Mouse (Mus musculus): ENCODE data around the gene Drc1. TPM values are rescaled to one million over a fixed set of nuclear protein-coding genes. Genes with fewer than 3 reads are reported as not detected.

The Drc1 gene
- polyA plus RNA-seq, 1 experiment from 2014 or later = 3.4 TPM

DNA sequence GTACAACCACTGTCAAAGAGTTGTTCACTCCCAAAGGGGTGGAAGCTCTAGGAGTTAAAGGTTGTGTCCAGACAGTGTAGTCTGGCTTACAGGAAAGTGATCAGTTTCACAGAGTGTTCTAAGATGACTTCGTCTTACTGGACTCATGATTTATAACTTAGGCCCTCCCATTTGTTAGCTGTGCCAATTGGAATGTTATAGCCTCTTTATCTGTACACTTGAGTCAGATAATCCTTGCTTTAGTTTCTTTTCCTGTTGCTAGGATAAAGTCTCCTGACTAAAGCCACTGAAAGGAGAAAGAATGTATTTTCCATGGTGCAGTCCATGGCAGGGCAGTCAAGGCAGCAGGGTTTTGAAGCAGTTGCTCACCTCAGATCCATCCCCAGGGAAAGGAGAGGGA, 38.8 kb upstream of the Drc1 start:
- Histone ChIP-seq H3K4me3 (ENCODE audit: low read depth, low read length) (no peak overlapping the region), H3K27me3 (replicated peaks; ENCODE audit: control insufficient read depth, insufficient read depth, low read length) (no peaks in the 10 kb centered on the region), H3K4me1 (ENCODE audit: control insufficient read depth, insufficient read depth, low read length) (no peaks in the 10 kb centered on the region), H3K9ac (ENCODE audit: low read depth, low read length) (no peak overlapping the region), H3K27ac (replicated peaks; ENCODE audit: low read depth, low read length) (no peak overlapping the region), H3K36me3 (ENCODE audit: control insufficient read depth, insufficient read depth, low read length) (no peaks in the 10 kb centered on the region), H3K4me2 (ENCODE audit: low read depth, low read length) (no peak overlapping the region), H3K9me3 (ENCODE audit: control insufficient read depth, low read length) (no peaks in the 10 kb centered on the region)
- ATAC-seq (ENCODE audit: low read depth) (peak; percentile 53; the same call in 1 of the 2 replicates), DNase-seq (ENCODE audit: low spot score) (peak; percentile 13)
- WGBS = 39% methylated on average over 1 of the region's 1 CpGs

DNA sequence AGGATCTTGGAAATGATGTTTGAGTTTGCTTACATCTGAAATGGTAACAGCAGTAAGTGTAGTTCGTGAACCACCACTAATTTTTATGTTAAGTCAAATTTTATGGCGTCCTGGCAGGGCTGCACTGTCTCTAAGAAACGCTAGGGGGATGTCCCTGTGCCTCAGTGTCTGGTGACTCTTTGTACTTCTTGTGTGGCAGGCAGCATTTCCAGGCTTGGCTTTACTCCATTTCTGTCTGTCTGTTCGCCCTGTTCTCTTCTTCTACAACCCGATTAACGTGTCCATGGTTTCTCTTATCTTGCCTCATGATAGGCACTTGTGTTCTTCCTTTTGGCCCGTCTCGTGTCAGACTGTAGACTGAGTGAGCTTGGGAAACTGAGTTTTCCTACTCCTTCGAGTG, 37.4 kb upstream of the Drc1 start:
- no peaks in the 10 kb centered on the region for H3K27me3 ChIP-seq (replicated peaks; ENCODE audit: control insufficient read depth, insufficient read depth, low read length)
- WGBS = 74% methylated on average over 9 of the region's 9 CpGs
- no peaks in the 10 kb centered on the region for H3K9me3 ChIP-seq (ENCODE audit: control insufficient read depth, low read length)
- no peak overlapping the region for H3K27ac ChIP-seq (replicated peaks; ENCODE audit: low read depth, low read length)
- no peaks in the 10 kb centered on the region for H3K4me1 ChIP-seq (ENCODE audit: control insufficient read depth, insufficient read depth, low read length)
- H3K9ac ChIP-seq (ENCODE audit: low read depth, low read length) = no peak overlapping the region
- H3K36me3 ChIP-seq (ENCODE audit: control insufficient read depth, insufficient read depth, low read length) = 0 out of 2 replicates have a peak, but pooled peaks cover 5% of the 10 kb centered on the region
- ATAC-seq (ENCODE audit: low read depth) = no peak
- no peak overlapping the region for H3K4me3 ChIP-seq (ENCODE audit: low read depth, low read length)
- no peak overlapping the region for H3K4me2 ChIP-seq (ENCODE audit: low read depth, low read length)
- DNase-seq (ENCODE audit: low spot score) = peak; percentile 14

DNA sequence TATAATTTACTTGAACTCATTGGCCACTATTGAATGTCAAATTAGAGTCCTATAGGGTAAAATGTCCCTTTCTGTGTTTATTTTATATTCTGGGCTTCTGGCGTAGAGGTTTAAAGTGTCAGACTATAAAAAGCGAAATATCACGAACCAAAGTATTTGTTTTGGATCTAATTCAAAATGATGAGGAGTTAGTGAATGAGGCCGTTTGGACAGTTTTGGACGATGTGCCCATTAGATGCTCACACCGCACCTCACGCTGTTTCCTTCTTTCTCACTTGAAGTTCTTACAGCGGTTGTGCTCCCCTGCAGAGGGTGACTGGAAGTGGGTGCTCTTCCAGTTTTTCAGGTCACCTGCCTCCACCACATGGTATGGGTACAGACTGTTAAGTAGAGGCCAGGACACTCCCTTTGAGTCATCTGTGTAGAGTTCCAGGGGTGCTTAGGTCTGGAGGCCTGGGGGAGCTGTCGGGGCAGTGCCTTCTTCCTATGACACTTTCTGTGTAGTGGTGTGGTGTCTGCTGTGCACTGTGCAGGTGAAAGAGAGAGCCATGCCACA, 35.2 kb upstream of the Drc1 start:
- Histone ChIP-seq H3K4me2 (ENCODE audit: low read depth, low read length) (no peak overlapping the region), H3K9me3 (ENCODE audit: control insufficient read depth, low read length) (no peaks in the 10 kb centered on the region), H3K36me3 (ENCODE audit: control insufficient read depth, insufficient read depth, low read length) (peaks cover 16% of the 10 kb centered on the region; the same call in 1 of the 2 replicates), H3K4me1 (ENCODE audit: control insufficient read depth, insufficient read depth, low read length) (no peaks in the 10 kb centered on the region), H3K27ac (replicated peaks; ENCODE audit: low read depth, low read length) (no peak overlapping the region), H3K27me3 (replicated peaks; ENCODE audit: control insufficient read depth, insufficient read depth, low read length) (no peaks in the 10 kb centered on the region), H3K4me3 (ENCODE audit: low read depth, low read length) (no peak overlapping the region), H3K9ac (ENCODE audit: low read depth, low read length) (no peak overlapping the region)
- 84% methylated on average over 9 of the region's 9 CpGs for WGBS
- DNase-seq (ENCODE audit: low spot score) (no peak), ATAC-seq (ENCODE audit: low read depth) (no peak)

DNA sequence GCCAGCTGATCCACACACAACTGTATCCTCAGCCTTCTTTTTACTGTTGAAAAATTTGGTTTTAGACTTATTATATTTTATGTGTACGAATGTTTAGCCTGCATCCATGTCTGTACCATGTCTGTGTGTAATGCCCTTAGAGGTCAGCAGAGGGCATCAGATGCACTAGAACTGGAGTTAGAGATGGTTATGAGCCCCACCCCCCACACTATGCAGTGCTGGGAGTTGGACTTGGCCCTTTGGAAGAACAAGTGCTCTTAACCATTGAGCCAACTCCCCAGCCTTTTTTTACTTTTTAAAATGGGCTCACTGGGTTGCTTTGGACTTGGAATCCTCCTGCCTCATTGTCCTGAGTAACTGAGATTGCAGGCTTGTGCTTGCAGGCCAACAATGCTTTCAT, 33.5 kb upstream of the Drc1 start:
- no peak for ATAC-seq (ENCODE audit: low read depth)

DNA sequence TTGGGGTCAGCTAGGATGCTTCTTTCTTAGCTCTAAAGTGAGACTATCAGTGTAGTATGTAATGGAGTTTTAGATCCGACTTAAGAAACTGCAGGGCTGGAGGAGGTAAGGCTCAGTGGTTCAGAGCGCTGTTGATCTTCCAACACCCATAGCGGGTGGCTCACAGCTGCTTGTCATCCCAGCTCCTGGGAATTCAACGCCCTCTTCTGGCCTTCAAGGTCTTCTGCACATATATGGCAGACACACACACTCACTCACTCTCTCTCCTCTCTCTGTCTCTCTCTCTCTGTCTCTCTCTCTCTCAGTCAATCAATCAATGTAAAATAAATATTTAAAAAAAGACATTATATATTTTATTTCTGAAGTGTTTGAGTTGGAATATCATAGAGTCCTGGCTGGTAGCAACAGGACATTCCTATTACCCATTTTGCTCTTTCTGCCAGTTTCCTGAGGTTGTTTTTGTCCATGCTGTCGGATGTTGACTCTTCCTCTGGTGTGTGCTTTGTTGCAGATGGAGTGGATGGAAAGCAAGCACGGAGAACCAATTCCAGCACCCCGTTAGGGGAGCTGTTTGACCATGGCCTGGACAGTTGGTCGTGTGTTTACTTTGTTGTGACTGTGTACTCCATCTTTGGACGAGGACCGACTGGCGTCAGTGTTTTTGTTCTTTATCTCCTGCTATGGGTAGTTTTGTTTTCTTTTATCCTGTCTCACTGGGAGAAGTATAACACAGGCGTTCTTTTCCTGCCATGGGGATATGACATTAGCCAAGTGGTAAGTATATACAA, 25.4 kb upstream of the Drc1 start:
- DNase-seq (ENCODE audit: low spot score) (no peak), ATAC-seq (ENCODE audit: low read depth) (no peak)
- H3K4me1 ChIP-seq (ENCODE audit: control insufficient read depth, insufficient read depth, low read length) = no peaks in the 10 kb centered on the region
- 87% methylated on average over 12 of the region's 12 CpGs for WGBS
- peaks cover 73% of the 10 kb centered on the region for H3K36me3 ChIP-seq (ENCODE audit: control insufficient read depth, insufficient read depth, low read length)
- no peaks in the 10 kb centered on the region for H3K27me3 ChIP-seq (replicated peaks; ENCODE audit: control insufficient read depth, insufficient read depth, low read length)
- no peaks in the 10 kb centered on the region for H3K9me3 ChIP-seq (ENCODE audit: control insufficient read depth, low read length)
- no peak overlapping the region for H3K9ac ChIP-seq (ENCODE audit: low read depth, low read length)
- no peak overlapping the region for H3K4me3 ChIP-seq (ENCODE audit: low read depth, low read length)
- H3K4me2 ChIP-seq (ENCODE audit: low read depth, low read length) = no peak overlapping the region
- H3K27ac ChIP-seq (replicated peaks; ENCODE audit: low read depth, low read length) = no peak overlapping the region

More for the DNA sequence above, 33.5 kb upstream of the Drc1 start:
- H3K4me3 ChIP-seq (ENCODE audit: low read depth, low read length) = no peak overlapping the region
- H3K4me1 ChIP-seq (ENCODE audit: control insufficient read depth, insufficient read depth, low read length) = no peaks in the 10 kb centered on the region
- no peaks in the 10 kb centered on the region for H3K27me3 ChIP-seq (replicated peaks; ENCODE audit: control insufficient read depth, insufficient read depth, low read length)
- peaks cover 28% of the 10 kb centered on the region for H3K36me3 ChIP-seq (ENCODE audit: control insufficient read depth, insufficient read depth, low read length)
- no peaks in the 10 kb centered on the region for H3K9me3 ChIP-seq (ENCODE audit: control insufficient read depth, low read length)
- 97% methylated on average over 1 of the region's 1 CpGs for WGBS
- DNase-seq (ENCODE audit: low spot score) = no peak
- no peak overlapping the region for H3K9ac ChIP-seq (ENCODE audit: low read depth, low read length)
- no peak overlapping the region for H3K27ac ChIP-seq (replicated peaks; ENCODE audit: low read depth, low read length)
- no peak overlapping the region for H3K4me2 ChIP-seq (ENCODE audit: low read depth, low read length)

DNA sequence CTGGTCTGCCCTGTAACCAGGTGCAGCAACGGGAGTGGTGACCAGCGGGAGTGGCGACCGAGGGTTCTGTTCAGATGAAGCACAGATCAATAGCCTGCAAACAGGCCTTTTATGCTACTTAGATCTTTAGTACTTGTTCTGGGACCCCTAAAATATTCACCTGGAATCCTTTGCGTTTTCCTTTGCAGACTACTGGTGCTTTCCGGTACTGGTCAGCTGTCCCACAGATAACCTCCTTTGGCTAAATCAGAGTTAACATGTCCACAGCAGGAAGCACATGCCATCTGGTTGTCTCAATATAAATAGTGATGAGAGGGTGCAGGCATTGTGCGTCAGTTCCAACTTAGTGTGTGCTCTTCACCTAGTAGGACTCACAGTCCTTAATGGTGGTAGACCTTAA, 22.4 kb upstream of the Drc1 start:
- no peak overlapping the region for H3K4me2 ChIP-seq (ENCODE audit: low read depth, low read length)
- H3K36me3 ChIP-seq (ENCODE audit: control insufficient read depth, insufficient read depth, low read length) = peaks cover 63% of the 10 kb centered on the region
- ATAC-seq (ENCODE audit: low read depth) (no peak), DNase-seq (ENCODE audit: low spot score) (no peak)
- H3K9ac ChIP-seq (ENCODE audit: low read depth, low read length) = no peak overlapping the region
- H3K4me3 ChIP-seq (ENCODE audit: low read depth, low read length) = no peak overlapping the region
- no peak overlapping the region for H3K27ac ChIP-seq (replicated peaks; ENCODE audit: low read depth, low read length)
- WGBS = 94% methylated on average over 7 of the region's 7 CpGs
- H3K4me1 ChIP-seq (ENCODE audit: control insufficient read depth, insufficient read depth, low read length) = no peaks in the 10 kb centered on the region
- H3K9me3 ChIP-seq (ENCODE audit: control insufficient read depth, low read length) = no peaks in the 10 kb centered on the region
- no peaks in the 10 kb centered on the region for H3K27me3 ChIP-seq (replicated peaks; ENCODE audit: control insufficient read depth, insufficient read depth, low read length)

DNA sequence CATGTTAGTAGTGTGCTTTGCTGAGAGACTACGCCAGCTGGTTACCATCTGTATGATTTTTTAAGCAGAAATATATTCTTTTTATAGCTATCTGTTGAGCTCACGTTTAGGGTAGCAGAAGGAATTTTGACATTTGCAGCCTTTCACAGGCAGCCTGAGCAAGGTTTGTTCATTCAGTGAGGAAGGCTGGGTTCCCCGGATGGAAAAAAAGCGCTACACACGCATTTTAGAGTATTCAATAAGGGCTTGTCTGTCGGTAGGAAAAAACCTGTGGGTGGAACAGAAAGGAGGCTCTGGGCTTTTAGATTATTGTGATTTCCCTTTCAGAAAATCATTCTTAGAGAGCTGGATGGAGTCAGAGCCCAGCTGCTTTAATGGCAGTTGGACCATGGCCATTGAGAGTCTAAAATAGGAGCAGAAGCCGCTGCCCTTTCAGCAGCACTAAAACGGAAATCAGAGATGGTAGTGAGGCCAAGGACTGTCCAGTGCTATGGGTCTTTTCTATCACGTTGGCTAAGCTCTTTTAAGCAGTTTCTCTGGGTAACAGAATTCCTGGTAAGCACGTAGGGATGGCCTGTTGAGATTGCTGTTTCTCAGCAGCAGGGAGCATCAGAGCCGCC, 10.5 kb upstream of the Drc1 start:
- no peaks in the 10 kb centered on the region for H3K27me3 ChIP-seq (replicated peaks; ENCODE audit: control insufficient read depth, insufficient read depth, low read length)
- no peak overlapping the region for H3K9ac ChIP-seq (ENCODE audit: low read depth, low read length)
- H3K27ac ChIP-seq (replicated peaks; ENCODE audit: low read depth, low read length) = peak overlapping the region; percentile 39
- 64% methylated on average over 11 of the region's 11 CpGs for WGBS
- no peak overlapping the region for H3K4me3 ChIP-seq (ENCODE audit: low read depth, low read length)
- peaks cover 21% of the 10 kb centered on the region for H3K36me3 ChIP-seq (ENCODE audit: control insufficient read depth, insufficient read depth, low read length)
- no peaks in the 10 kb centered on the region for H3K9me3 ChIP-seq (ENCODE audit: control insufficient read depth, low read length)
- no peak for ATAC-seq (ENCODE audit: low read depth)
- H3K4me2 ChIP-seq (ENCODE audit: low read depth, low read length) = no peak overlapping the region
- no peaks in the 10 kb centered on the region for H3K4me1 ChIP-seq (ENCODE audit: control insufficient read depth, insufficient read depth, low read length)
- DNase-seq (ENCODE audit: low spot score) = peak; percentile 33

DNA sequence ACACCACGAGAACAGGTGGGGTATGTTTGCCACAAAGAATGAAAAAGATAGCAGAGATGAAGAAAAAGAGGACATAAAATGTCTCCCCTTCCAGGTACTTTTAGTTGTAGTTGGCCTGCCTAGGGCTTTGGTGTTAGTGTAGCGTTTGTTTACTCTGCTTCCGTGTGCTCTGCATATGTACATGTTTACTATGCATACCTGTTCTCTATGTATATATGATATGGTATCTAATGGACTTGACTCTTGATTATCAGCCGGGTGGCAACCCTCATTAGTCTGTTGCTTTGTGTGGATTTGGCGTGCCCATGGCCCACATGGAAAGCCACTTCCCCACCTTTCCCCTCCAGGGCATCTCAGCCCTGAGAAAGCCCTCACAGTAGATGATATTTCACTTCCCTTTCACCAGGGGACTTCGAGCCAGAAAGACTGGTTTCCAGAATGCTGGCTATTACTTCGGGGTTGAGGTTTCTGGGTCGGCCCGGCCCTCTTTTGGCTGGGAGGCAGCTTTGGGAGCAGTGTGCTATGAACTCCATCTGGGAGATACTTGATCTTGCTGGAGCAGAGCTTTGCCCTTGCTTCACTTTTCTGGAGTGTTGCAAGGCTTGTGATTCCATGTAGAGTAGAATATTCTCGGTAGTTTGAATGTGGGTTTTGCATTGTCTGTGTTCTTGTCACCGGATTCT, 9.4 kb upstream of the Drc1 start:
- Histone ChIP-seq H3K9me3 (ENCODE audit: control insufficient read depth, low read length) (no peaks in the 10 kb centered on the region), H3K4me2 (ENCODE audit: low read depth, low read length) (no peak overlapping the region), H3K36me3 (ENCODE audit: control insufficient read depth, insufficient read depth, low read length) (peaks cover 10% of the 10 kb centered on the region), H3K4me3 (ENCODE audit: low read depth, low read length) (no peak overlapping the region), H3K9ac (ENCODE audit: low read depth, low read length) (no peak overlapping the region), H3K27ac (replicated peaks; ENCODE audit: low read depth, low read length) (no peak overlapping the region), H3K27me3 (replicated peaks; ENCODE audit: control insufficient read depth, insufficient read depth, low read length) (no peaks in the 10 kb centered on the region), H3K4me1 (ENCODE audit: control insufficient read depth, insufficient read depth, low read length) (no peaks in the 10 kb centered on the region)
- WGBS = 77% methylated on average over 11 of the region's 11 CpGs
- ATAC-seq (ENCODE audit: low read depth) (peak; percentile 50; the same call in 1 of the 2 replicates), DNase-seq (ENCODE audit: low spot score) (peak; percentile 60)

Data from embryonic facial prominence, embryonic 14.5 days (tissue).